Mouse (Mus musculus): ENCODE results near the gene Rap1b. TPM values are rescaled to one million over a fixed set of nuclear protein-coding genes. Genes with fewer than 3 reads are reported as not detected.
A peak's percentile ranks its signal among the peaks of the same experiment; 100 is the strongest.

Rap1b gene
- polyA plus RNA-seq, 1 experiment from 2014 or later, result 138 TPM

DNA sequence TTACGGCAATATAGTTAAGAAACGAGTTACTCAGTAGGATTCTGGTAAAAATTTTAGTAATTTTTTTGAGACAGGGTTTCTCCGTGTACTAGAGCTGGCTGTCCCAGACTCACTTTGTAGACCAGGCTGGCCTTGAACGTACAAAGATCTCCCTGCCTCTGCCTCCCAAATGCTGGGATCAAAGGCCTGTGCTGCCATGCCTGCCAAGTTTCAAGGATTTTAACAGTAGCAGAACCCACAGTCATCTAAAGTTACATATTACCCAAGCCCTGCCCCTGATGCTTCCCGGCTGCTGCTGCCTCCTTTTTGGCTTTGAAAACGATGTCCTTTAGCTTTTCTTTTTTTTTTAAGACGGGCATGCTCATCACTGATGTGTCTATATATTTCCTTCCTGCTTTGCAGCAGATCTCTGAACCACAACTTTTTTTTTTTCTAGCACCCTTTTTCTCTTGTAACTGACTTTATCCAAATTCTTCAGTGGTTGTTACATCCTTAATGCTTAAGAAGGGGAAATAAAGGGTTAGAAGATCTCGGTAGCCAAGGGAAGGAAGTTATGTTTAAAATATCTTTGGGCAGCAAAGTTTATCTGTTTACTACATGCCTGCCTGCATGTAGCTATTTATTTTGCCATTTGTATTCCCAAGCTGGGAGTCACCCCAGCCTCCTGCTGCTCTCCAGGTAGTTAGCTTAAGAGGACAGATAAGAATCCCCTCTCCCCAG lies 10.3 kb upstream of the Rap1b start:
- Histone ChIP-seq H3K9me3 (no peaks in the 10 kb centered on the region), H3K27me3 (no peaks in the 10 kb centered on the region), H3K4me3 (no peak overlapping the region), H3K36me3 (no peaks in the 10 kb centered on the region), H3K9ac (replicated peaks) (no peak overlapping the region), H3K4me2 (replicated peaks) (no peak overlapping the region), H3K27ac (replicated peaks) (no peak overlapping the region), H3K4me1 (no peaks in the 10 kb centered on the region)
- WGBS, result 85% methylated on average over 8 of the region's 8 CpGs
- no peak for ATAC-seq (ENCODE audit: low FRiP score, low read depth)

DNA sequence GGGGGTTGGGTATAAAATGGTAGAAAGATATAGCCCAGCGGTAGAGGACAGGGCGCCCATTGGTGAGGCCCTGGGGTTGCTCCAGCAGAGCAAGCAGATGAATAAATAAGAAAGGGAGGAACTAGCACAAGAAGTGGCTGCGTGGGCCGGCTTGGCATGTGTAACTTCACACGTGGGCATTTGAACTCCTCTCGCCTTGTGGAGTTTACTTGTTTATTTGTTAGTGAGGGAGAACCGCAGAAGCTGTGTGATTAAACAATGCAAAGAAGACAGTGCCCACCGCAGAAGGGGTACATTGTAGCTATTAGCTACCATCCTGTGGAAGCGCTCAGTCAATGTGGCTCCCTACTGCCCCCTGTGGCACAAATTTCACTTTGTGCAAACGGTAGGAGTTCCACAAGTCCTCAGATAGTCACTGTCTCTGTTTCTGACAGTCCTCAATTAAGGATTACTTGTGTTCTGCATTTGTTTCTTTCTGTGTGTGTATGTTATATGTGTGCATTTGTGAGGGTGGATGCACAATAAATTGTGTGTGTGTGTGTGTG lies 6.9 kb upstream of the Rap1b start:
- no peaks in the 10 kb centered on the region for H3K36me3 ChIP-seq
- ATAC-seq (ENCODE audit: low FRiP score, low read depth), result no peak
- H3K4me2 ChIP-seq (replicated peaks), result no peak overlapping the region
- WGBS, result 87% methylated on average over 10 of the region's 10 CpGs
- no peak overlapping the region for H3K9ac ChIP-seq (replicated peaks)
- H3K27me3 ChIP-seq, result peaks cover 2% of the 10 kb centered on the region; the same call in 1 of the 2 replicates
- H3K9me3 ChIP-seq, result no peaks in the 10 kb centered on the region
- H3K4me1 ChIP-seq, result no peaks in the 10 kb centered on the region
- H3K4me3 ChIP-seq, result no peak overlapping the region
- H3K27ac ChIP-seq (replicated peaks), result no peak overlapping the region

DNA sequence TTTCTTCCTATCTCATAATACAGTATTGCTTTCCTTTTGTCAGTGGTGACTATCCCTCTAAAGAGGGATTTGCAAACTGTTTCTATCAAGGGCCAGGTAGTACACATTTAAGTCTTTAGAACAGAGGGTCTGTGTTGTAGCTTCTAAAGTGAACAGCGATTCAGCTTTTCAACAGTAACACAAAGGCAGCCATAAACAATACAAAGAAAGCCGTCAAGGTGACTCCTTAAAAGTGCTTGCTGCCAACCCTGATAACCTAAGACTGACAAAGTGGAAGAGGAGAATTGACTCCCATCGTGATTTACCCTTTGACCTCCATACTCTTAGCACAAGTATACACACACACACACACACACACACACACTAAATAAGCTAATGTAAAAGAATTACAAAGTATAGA lies 3.1 kb upstream of the Rap1b start:
- no peak overlapping the region for H3K27ac ChIP-seq (replicated peaks)
- H3K9me3 ChIP-seq, result no peaks in the 10 kb centered on the region
- H3K4me2 ChIP-seq (replicated peaks), result no peak overlapping the region
- H3K9ac ChIP-seq (replicated peaks), result no peak overlapping the region
- no peak overlapping the region for H3K4me3 ChIP-seq
- H3K27me3 ChIP-seq, result peaks cover 6% of the 10 kb centered on the region; the same call in 1 of the 2 replicates
- 63% methylated on average over 3 of the region's 3 CpGs for WGBS
- H3K4me1 ChIP-seq, result peaks cover 18% of the 10 kb centered on the region
- ATAC-seq (ENCODE audit: low FRiP score, low read depth), result no peak
- H3K36me3 ChIP-seq, result no peaks in the 10 kb centered on the region

DNA sequence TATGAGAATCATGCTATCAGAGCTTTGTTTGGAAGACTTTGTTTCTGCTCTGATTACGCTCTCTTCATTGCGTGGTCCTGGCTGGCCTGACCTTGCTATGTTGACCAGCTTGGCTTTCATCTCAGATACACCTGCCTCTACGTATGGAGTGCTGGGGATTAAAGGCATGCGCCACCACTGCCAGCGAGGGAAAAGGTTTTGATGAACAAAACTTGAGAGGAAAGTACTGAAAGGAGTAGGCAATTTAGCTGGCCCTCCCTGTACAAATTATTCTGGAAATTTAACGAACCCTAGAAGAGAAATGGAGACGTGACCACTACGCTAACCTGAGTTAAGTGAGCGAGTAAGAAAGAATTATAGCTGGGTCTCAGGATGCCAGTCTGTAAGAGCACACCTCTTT lies 961 bp upstream of the Rap1b start:
- 43% methylated on average over 9 of the region's 9 CpGs for WGBS
- H3K4me3 ChIP-seq, result peak overlapping the region; percentile 91; the same call in 1 of the 2 replicates

DNA sequence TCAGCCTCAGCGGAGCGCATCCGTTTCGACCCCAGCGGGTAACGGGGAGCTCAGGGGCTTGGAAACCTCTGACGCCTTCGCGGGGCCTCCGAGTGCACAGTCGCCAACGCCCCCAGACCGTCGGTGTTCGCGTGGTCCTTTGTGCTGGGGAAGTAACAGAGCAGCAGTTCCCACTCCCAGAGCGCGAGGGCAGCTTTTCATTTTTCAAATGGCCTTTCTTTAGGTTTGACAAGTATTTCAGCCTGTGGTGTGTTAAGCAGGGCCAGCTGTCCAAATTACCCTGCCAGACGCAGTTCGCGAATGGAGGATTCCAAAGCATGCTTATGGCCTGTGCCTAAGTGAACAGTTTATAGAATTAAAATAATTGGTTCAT lies 411 bp upstream of the Rap1b start:
- peak overlapping the region; percentile 91 for H3K4me3 ChIP-seq
- no peaks in the 10 kb centered on the region for H3K9me3 ChIP-seq
- H3K27me3 ChIP-seq, result peaks cover 6% of the 10 kb centered on the region; the same call in 1 of the 2 replicates
- WGBS, result under 1% methylated on average over 21 of the region's 21 CpGs
- ATAC-seq (ENCODE audit: low FRiP score, low read depth), result peak; percentile 89
- H3K4me2 ChIP-seq (replicated peaks), result peak overlapping the region; percentile 67
- H3K4me1 ChIP-seq, result peaks cover 23% of the 10 kb centered on the region
- peak overlapping the region; percentile 92 for H3K9ac ChIP-seq (replicated peaks)
- H3K27ac ChIP-seq (replicated peaks), result peak overlapping the region; percentile 98
- no peaks in the 10 kb centered on the region for H3K36me3 ChIP-seq

More for the DNA sequence above, 961 bp upstream of the Rap1b start:
- Histone ChIP-seq H3K4me1 (peaks cover 23% of the 10 kb centered on the region), H3K9me3 (no peaks in the 10 kb centered on the region), H3K27ac (replicated peaks) (peak overlapping the region; percentile 98), H3K27me3 (peaks cover 6% of the 10 kb centered on the region; the same call in 1 of the 2 replicates), H3K36me3 (no peaks in the 10 kb centered on the region), H3K4me2 (replicated peaks) (peak overlapping the region; percentile 67), H3K9ac (replicated peaks) (peak overlapping the region; percentile 92; the same call in 1 of the 2 replicates)
- no peak for ATAC-seq (ENCODE audit: low FRiP score, low read depth)

DNA sequence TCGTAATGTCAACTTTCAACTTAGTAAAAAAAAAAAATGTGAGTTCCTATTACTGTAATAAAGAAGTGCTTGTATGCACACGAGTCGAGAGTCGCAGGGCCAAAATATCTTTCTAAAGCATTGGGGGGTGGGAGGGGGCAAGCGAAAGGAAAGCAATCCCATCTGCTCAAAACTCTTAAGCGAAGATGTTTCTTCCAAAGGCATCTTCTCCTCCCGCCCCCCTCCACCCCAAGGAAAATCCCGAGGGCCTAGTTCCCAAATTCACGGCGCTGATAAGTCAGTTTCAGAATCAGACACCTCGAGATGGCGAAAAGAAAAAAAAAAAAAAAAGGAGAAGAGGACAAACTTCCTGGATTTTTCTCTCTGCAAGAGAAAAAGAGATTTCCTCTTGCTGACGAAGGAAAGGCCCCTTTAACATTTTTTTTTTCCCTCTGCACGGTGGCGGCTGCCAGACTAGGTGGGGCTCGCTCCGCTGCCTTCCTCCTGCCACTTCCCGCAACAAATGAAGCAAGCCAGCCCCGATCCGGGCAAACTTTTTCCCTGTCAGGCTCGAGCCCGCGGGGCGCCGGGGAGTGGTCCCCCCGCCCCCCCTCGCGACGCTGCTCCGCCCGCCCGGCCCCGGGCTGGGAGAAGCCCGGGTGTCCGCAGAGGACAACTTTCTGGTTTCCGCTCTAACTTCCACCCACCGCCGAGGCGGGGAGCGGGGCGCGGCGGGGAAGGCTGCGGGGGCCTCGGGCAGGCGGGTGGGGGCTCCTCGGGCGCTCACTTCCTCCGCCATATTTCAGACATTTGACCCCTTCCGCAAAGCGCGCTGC lies 846 bp downstream of the Rap1b start:
- Histone ChIP-seq H3K4me3 (peak overlapping the region; percentile 91), H3K36me3 (no peaks in the 10 kb centered on the region), H3K27me3 (peaks cover 6% of the 10 kb centered on the region; the same call in 1 of the 2 replicates), H3K27ac (replicated peaks) (peak overlapping the region; percentile 98), H3K9me3 (no peaks in the 10 kb centered on the region), H3K4me2 (replicated peaks) (peak overlapping the region; percentile 67), H3K4me1 (peaks cover 23% of the 10 kb centered on the region), H3K9ac (replicated peaks) (peak overlapping the region; percentile 92)
- WGBS, result 1% methylated on average over 47 of the region's 52 CpGs
- peak; percentile 57 for ATAC-seq (ENCODE audit: low FRiP score, low read depth)

DNA sequence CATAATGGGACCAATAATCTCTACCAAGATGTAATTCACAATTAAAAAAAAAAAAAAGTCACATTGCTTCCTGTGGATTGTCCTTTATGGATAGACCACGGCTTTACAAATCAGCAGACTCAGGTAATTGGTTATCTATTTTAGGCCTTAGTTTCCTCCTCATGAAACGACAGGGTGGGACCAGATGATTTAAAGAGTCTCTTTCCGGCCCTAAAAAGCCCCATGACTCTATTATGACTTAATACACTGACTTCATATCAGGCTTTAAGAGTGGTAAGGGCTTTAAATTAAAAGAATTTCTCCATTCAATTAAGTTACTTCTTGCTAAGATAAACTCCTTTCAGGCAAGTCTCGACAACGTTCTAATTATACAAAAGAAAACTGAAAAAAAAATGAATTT lies 1.6 kb downstream of the Rap1b start:
- peaks cover 6% of the 10 kb centered on the region; the same call in 1 of the 2 replicates for H3K27me3 ChIP-seq
- H3K4me1 ChIP-seq, result peaks cover 23% of the 10 kb centered on the region
- H3K27ac ChIP-seq (replicated peaks), result no peak overlapping the region
- peak overlapping the region; percentile 67 for H3K4me2 ChIP-seq (replicated peaks)
- no peaks in the 10 kb centered on the region for H3K9me3 ChIP-seq
- H3K9ac ChIP-seq (replicated peaks), result peak overlapping the region; percentile 44; the same call in 1 of the 2 replicates
- peak overlapping the region; percentile 91 for H3K4me3 ChIP-seq
- ATAC-seq (ENCODE audit: low FRiP score, low read depth), result no peak
- H3K36me3 ChIP-seq, result no peaks in the 10 kb centered on the region
- 54% methylated on average over 5 of the region's 5 CpGs for WGBS

DNA sequence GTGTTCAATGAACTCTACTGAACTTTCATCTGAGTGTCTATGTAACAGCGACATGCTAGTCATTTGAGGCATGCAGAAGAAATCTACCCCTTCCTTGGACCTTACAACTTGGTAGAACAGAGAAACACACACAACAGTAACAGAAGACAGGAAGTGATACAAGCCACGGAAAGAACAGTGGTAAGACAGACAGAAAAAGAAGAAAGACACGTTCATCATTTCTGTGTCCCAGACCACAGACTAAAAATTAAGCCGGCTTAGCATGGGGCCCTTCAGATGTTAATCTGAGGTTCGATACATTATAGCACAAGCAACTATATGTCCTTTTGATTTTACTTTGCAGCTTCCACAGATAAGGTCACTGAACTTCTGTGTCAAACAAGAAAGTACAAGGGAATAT lies 2.1 kb downstream of the Rap1b start:
- H3K9ac ChIP-seq (replicated peaks), result no peak overlapping the region
- H3K4me2 ChIP-seq (replicated peaks), result peak overlapping the region; percentile 67; the same call in 1 of the 2 replicates
- whole genome bisulfite sequencing, result 82% methylated on average over 5 of the region's 5 CpGs
- H3K27me3 ChIP-seq, result peaks cover 6% of the 10 kb centered on the region; the same call in 1 of the 2 replicates
- no peak overlapping the region for H3K4me3 ChIP-seq
- no peaks in the 10 kb centered on the region for H3K9me3 ChIP-seq
- no peaks in the 10 kb centered on the region for H3K36me3 ChIP-seq
- H3K27ac ChIP-seq (replicated peaks), result no peak overlapping the region
- ATAC-seq (ENCODE audit: low FRiP score, low read depth), result no peak
- H3K4me1 ChIP-seq, result peaks cover 23% of the 10 kb centered on the region

DNA sequence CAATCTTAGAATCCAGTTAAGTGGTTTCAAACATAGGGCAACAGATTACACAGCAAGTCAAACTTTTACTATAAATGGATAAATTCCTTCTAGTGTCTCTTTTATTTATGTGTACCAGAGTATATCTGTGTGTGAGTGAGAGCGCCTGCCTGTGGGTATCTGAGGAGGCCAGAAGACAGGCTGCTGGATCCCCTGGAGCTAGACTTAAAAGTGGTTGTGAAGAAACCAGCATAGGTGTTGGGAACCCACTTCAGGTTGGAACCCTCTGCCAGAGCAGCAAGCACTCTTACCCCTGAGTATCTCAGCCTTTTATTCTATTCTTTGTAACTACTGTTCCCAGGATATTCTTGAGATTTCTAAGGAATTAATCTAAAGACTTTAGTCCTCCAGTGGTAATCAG lies 4.1 kb downstream of the Rap1b start:
- 93% methylated on average over 1 of the region's 1 CpGs for WGBS
- Histone ChIP-seq H3K27me3 (no peaks in the 10 kb centered on the region), H3K9me3 (no peaks in the 10 kb centered on the region), H3K9ac (replicated peaks) (no peak overlapping the region), H3K4me3 (no peak overlapping the region), H3K4me1 (peaks cover 16% of the 10 kb centered on the region), H3K36me3 (no peaks in the 10 kb centered on the region), H3K27ac (replicated peaks) (no peak overlapping the region), H3K4me2 (replicated peaks) (no peak overlapping the region)
- ATAC-seq (ENCODE audit: low FRiP score, low read depth), result no peak

DNA sequence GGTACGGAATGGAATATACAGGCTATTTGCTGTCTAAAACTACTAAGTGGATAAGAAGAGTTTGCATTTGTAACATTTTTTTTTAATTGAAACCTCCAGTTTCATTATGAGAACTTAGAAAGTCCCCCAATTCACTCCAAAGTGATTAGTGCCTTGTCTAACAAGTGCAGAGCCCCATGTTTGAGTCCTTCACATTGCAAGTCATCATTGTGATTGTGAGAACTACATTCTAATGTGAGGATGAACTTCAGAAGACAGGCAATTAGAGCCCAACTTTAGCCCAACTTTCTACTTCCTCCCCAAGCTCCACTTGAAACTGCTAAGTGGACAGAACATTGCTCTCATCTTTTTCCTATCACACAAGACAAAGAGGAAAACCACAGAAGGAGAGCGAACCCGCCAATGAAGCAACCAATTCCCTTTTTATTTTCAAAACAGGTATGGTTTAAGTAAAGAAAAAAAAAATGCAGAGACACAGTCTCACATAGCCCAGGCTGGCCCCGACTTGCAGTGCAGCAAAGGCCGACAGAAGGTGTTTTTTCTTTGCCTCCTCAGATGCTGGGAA lies 5.3 kb downstream of the Rap1b start:
- 94% methylated on average over 5 of the region's 5 CpGs for WGBS
- H3K4me2 ChIP-seq (replicated peaks), result no peak overlapping the region
- ATAC-seq (ENCODE audit: low FRiP score, low read depth), result no peak
- H3K4me3 ChIP-seq, result no peak overlapping the region
- no peaks in the 10 kb centered on the region for H3K36me3 ChIP-seq
- no peaks in the 10 kb centered on the region for H3K9me3 ChIP-seq
- peaks cover 11% of the 10 kb centered on the region for H3K4me1 ChIP-seq
- no peak overlapping the region for H3K27ac ChIP-seq (replicated peaks)
- no peak overlapping the region for H3K9ac ChIP-seq (replicated peaks)
- no peaks in the 10 kb centered on the region for H3K27me3 ChIP-seq

DNA sequence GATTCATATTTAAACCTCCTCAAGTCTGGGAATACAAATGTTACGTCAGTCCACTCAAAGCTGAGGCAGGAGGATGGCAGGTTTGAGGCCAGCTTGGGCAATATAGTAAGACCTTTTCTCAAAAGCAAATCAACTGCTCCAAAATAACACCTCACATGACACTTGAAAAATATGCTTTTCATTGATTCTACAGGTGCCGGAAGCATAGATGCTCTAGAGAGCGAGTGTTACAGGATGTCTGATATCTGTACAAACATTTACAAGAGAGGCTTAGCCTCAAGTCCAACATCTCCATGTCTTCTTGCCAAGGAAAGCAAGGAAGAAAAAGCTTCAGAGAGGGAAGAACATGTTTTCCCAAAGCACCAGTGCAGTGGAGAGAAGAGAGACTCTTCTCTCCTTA lies 6.1 kb downstream of the Rap1b start:
- H3K4me2 ChIP-seq (replicated peaks), result no peak overlapping the region
- ATAC-seq (ENCODE audit: low FRiP score, low read depth), result no peak
- WGBS, result 95% methylated on average over 3 of the region's 3 CpGs
- no peak overlapping the region for H3K27ac ChIP-seq (replicated peaks)
- H3K36me3 ChIP-seq, result no peaks in the 10 kb centered on the region
- H3K4me3 ChIP-seq, result no peak overlapping the region
- no peaks in the 10 kb centered on the region for H3K27me3 ChIP-seq
- peaks cover 11% of the 10 kb centered on the region for H3K4me1 ChIP-seq
- no peak overlapping the region for H3K9ac ChIP-seq (replicated peaks)
- H3K9me3 ChIP-seq, result no peaks in the 10 kb centered on the region

DNA sequence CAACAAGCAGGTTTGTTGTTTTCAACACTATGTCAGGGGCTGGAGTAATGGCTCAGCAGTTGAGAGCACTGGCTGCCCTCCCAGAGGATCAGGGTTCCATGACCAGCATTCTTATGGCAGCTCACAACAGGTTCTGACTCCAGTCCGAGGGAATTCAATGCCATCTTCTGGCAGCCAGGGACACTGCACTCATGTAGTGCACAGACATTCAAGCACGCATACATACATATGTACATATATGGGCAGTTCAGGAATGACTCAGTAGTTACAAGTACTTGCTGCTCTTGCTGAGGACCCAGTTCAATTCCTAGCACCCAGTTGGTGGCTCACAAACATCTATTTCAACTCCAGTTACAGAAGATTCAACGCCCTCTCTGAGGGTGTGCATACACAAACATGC lies 6.9 kb downstream of the Rap1b start:
- 93% methylated on average over 3 of the region's 3 CpGs for WGBS
- Histone ChIP-seq H3K27me3 (no peaks in the 10 kb centered on the region), H3K36me3 (no peaks in the 10 kb centered on the region), H3K9me3 (no peaks in the 10 kb centered on the region), H3K4me2 (replicated peaks) (no peak overlapping the region), H3K4me1 (peaks cover 4% of the 10 kb centered on the region), H3K4me3 (no peak overlapping the region), H3K27ac (replicated peaks) (no peak overlapping the region), H3K9ac (replicated peaks) (no peak overlapping the region)
- no peak for ATAC-seq (ENCODE audit: low FRiP score, low read depth)
